Mouse (Mus musculus): Measurements from ENCODE around the gene Scamp1. TPM values are rescaled to one million over a fixed set of nuclear protein-coding genes. Genes with fewer than 3 reads are reported as not detected.
A peak's percentile ranks its signal among the peaks of the same experiment; 100 is the strongest.
"Not testable (repeated sequence)": the region's sequence is repeated elsewhere in the genome, so short reads cannot be mapped to it uniquely, and the experiment has no call there.

The Scamp1 gene
- 100 to 1,000 TPM; 179 to 217 (median 192) TPM for total RNA-seq (2022)

GRCm38 (mm10) chr13:94285281-94285871, at the start of gene Scamp1:
Gene Scamp1, minus strand, starts transcription at chr13:94285857.
- peak; percentile 76 to 90 for DNase-seq (ENCODE audit: low spot score in 2 of 2)

DNA sequence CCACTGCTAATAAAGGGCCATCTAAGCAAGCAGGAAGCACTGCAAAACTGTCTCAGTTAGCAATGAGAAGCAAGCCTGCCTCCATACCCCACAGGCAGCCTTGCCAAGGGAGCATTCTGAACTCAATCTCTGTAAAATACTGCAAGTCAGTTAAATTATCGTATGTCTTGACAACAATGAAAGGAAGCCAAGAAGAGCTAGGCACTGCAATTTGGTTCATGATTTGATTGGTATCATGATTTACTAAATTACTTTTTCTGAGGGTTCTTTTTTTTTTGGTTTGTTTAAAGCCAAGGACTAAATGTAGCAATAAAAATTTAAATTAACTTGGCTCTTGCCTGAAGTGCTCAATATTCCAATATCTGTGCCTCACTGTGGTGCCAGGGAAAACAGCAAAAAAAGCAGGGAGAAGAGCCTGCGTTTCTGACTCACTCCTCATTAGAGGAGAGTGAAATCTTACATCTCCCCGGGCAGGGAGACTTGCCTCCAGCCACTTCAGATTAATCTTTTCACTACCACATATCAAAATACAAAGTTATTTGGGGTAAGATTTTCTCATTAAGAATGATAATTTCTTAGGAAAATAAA, 44.8 kb upstream of the Scamp1 start:
- DNase-seq (ENCODE audit: low spot score in 2 of 2), result no peak

- DNase-seq (ENCODE audit: low spot score in 2 of 2), result not testable (repeated sequence)
These were observed 43.3 kb upstream of the Scamp1 start for GRCm38 (mm10) chr13:94329005-94329404.

GRCm38 (mm10) chr13:94328063-94328462, 42.4 kb upstream of the Scamp1 start:
- DNase-seq (ENCODE audit: low spot score in 2 of 2), result no peak

DNA sequence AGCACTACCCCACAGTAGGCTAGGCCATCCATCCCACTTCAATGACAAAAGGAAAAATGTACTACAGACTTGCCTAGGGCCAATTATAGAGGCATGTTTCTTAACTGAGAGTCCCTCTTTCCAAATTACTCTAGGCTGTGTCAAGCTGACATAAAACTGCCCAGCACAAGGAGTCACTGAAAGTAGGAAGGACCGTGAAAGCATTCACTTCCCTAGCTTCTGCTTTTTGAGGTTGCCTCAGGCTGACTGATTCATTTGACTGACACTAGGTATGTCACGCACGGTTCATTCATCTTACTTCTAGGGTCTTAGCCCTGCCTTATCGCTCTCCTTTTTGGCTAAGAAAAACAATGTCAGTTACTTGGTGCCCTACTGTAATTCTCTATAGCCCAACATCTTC, 36.8 kb upstream of the Scamp1 start:
- no peak for DNase-seq (ENCODE audit: low spot score in 2 of 2)

DNA sequence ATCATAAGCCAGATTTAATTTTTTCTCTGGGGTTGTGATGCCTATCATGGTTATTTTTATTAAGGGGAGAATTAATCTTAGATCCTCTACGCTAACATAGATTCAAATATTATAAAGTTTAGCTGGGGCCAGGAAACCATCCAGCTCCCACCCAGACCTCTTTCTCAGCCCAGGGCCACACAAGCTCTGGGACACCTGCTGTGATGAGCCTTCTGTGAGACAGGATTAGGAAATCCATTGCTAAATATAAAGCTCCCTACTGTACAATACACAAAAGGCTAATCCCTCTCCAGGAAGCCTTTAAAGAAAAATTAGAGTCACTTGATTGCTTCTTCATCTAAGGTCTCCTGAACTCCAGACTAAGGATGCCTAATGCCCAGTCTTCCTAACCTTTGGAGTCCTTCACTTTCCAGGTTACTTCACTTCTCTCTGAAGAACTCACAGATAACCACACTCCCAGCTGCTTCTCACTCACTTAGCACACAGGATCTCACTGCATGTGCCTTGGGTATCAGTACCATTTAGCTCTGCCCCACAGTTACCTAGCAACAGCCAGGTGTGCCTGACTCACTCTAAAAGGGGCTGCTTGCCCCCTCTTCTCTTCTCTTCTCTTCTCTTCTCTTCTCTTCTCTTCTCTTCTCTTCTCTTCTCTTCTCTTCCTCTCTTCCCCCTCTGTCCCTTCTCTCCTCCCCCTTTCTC, 35.6 kb upstream of the Scamp1 start:
- DNase-seq (ENCODE audit: low spot score in 2 of 2), result no peak

- DNase-seq (ENCODE audit: low spot score in 2 of 2), result no peak
These were observed 31.4 kb upstream of the Scamp1 start for GRCm38 (mm10) chr13:94316975-94317511.

DNA sequence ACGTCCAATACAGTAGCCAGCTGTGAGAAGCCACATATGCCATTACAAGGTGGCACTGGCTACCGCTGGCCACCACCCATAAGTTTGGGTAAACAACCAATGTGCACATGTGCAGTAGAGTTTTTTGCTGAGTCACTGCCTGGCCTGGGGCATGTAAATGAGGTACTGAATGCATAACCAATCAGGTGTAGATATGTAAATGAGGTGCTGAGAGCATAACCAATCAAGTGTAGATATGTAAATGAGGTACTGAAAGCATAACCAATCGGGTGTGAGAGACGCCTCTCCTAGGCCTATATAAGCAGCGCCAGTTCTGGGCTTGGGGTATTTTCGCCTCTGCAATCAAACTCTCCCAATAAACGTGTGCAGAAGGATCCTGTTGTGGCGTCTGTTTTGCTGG, 27.2 kb upstream of the Scamp1 start:
- DNase-seq (ENCODE audit: low spot score in 2 of 2), result not testable (repeated sequence)

- no peak for DNase-seq (ENCODE audit: low spot score in 2 of 2)
These were observed 22.6 kb upstream of the Scamp1 start for GRCm38 (mm10) chr13:94308279-94308678.

GRCm38 (mm10) chr13:94307531-94307930, 21.9 kb upstream of the Scamp1 start:
- DNase-seq (ENCODE audit: low spot score in 2 of 2), result no peak

GRCm38 (mm10) chr13:94306968-94307289, 21.3 kb upstream of the Scamp1 start:
- DNase-seq (ENCODE audit: low spot score in 2 of 2), result no peak

GRCm38 (mm10) chr13:94306277-94306967, 20.8 kb upstream of the Scamp1 start:
- DNase-seq (ENCODE audit: low spot score in 2 of 2), result peak in 1 of 2 experiments; percentile 19

GRCm38 (mm10) chr13:94300946-94301538, 15.4 kb upstream of the Scamp1 start:
- DNase-seq (ENCODE audit: low spot score in 2 of 2), result no peak

DNA sequence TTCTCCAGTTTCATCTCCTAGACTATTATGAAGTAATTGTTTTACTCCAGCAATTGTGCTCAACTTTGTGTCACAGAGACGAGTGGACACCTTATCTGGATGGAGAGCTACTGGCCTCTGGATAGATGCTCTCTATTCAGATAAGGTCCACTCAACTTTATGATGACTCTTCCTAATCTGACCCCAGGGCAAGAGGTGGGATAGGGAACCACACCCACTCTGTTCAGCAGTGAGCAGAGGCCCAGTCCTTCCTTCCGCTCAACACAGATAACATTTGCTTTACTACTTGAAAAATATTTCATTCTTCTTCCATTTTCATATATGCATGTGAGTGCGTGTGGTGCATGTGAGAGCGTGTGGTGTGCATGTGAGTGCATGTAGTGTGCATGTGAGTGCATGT, 14.6 kb upstream of the Scamp1 start:
- DNase-seq (ENCODE audit: low spot score in 2 of 2), result no peak

DNA sequence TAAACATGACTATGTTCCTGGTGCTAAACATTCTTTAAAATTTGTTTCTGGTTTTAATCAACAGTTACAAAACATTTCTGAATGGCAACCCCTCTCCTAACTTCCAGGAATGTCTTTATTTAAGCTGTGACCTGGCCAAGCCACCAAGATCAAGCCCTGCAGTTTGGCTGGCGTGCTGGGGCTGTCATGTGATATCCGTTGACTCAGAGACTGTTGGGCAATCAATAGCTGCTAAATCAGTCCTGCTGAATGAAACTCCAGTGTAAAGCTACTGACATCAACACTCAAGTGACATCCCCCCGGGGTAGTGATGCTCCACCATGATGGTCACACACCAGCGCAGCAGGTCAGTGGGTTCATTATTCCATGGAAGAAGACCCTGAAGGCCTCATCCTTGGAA, 12.7 kb upstream of the Scamp1 start:
- no peak for DNase-seq (ENCODE audit: low spot score in 2 of 2)

GRCm38 (mm10) chr13:94296371-94296770, 10.7 kb upstream of the Scamp1 start:
- no peak for DNase-seq (ENCODE audit: low spot score in 2 of 2)

DNA sequence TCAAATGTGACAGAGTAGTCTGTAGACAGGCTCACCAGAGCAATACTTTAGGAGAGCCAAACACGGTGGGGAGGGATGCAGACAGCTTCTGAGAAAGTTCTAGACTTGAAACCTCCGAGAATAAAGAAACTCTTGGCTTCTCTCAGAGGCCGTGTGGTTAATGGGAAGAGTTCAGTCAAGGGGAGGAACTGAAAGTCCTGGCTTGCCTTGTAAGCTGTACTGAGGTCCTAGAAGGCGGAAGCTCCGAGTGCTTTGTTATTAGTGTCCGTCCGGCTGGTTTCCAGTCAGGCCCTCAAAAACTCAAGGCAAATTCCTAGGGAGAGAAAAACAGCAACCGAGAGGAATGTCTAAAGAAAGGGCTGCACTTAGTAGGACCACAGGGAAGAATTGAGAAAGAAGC, 10.3 kb upstream of the Scamp1 start:
- DNase-seq (ENCODE audit: low spot score in 2 of 2), result no peak

DNA sequence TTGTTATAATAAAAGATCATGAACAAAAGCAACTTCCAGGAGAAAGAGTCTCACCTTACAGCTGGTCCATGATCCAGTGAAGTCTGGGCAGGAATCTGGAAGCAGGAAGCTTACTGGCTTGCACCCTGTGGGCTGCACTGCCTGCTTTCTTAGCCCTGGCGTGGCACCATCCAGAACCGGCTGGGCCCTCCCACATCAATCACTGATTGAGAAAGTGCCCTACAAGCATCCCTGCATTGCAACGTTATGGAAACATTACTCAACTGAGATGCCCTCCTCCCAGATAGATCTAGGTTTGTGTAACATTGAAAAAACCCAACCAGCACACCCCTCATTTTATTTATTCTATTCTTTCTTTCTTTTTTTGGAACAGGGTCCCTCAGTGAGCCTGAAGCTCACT, 9.2 kb upstream of the Scamp1 start:
- DNase-seq (ENCODE audit: low spot score in 2 of 2), result no peak

DNA sequence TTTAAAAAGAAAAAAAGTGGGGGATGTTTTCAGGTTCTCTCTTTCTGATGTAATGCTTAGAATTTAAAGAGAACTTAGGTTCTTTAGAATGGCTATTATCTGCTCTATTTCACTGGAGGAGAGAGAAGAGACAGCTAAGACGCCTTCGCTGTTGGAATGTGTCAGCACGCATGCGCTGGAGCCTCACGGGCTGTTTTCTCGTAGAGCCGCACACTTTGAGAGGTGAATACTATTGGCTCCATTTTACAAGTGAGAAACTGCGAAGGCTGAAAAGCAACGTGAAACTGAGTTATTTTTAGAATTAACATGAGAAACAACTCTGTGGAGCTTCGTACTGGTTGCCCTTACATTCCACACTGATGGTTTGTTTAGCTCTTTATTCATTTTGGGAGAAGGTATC, 8.3 kb upstream of the Scamp1 start:
- no peak for DNase-seq (ENCODE audit: low spot score in 2 of 2)

DNA sequence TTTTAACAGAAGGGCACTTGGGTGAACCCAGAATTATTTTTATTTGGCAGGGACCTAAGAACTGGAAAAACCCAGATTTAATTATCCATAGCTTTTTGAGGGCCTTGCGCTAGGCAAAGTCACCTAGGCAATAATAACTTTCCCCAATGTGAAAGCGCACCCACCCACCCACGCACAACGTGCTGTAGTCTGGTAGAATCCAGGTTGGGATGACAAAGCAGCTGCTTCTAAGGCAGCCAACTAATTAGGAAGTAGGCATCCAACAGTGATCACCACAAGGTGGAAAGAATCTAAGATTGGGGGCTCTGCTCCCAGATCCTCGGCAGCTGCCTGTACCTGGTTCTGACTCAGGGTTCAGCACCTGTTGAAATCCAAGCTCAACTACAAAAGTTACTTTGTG, 538 bp upstream of the Scamp1 start:
- DNase-seq (ENCODE audit: low spot score in 2 of 2), result peak in 1 of 2 experiments; percentile 59

DNA sequence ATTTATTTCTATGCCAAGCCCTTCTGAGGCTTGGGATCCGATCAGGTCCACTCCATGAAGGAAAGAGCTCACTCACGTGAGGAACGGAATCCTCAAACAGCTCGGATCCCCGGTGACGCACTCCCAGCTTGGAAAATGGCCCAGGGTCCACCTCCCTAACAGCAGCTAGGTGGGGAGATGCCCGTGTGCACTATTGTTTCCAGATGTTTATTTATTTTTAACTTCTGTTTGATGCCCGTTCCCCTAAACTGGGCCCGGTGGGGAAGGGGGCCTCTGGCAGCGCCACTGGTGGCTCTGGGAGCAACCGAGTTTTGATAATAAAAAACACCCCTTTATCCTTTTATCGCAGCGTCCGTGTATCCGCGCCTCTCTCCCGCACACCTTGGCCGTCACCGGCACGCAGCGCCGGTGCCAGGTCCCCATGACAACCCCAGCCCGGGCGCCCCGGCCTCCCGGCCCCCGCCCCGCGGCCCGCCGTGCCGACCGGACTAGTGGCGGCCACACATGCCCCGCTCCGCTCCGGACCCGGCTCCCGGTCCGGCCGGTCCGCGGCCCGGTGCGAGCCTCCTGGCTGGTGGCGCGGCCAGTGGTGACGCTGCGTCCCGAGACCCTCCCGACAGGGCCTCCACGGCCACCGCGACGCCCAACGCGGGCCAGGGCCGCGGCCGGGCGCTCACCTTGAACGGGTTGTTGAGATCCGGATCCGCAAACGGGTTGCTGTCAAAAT, 951 bp downstream of the Scamp1 start:
- peak in 1 of 2 experiments; percentile 27 for DNase-seq (ENCODE audit: low spot score in 2 of 2)
